Mouse (Mus musculus): ENCODE results near the gene Pik3ip1. TPM values are rescaled to one million over a fixed set of nuclear protein-coding genes. Genes with fewer than 3 reads are reported as not detected.

The Pik3ip1 gene
- polyA plus RNA-seq, 2 experiments, result 0.42 to 0.79 TPM

GRCm38 (mm10) chr11:3310789-3311585 lies 19.2 kb upstream of the Pik3ip1 start:
- ATAC-seq (ENCODE audit: insufficient read depth) (peak; percentile 27; the same call in 1 of the 2 replicates), DNase-seq (ENCODE audit: low read depth in 3 of 3, low spot score in 3 of 3) (no peak)
- 34% methylated on average over 10 of the region's 10 CpGs for WGBS (ENCODE audit: insufficient replicate concordance)
- Histone ChIP-seq H3K9ac (replicated peaks) (no peak overlapping the region), H3K9me3 (ENCODE audit: control insufficient read depth, low read length) (no peaks in the 10 kb centered on the region), H3K36me3 (replicated peaks; ENCODE audit: control insufficient read depth, insufficient read depth, low read depth) (peaks cover 30% of the 10 kb centered on the region), H3K27me3 (ENCODE audit: control insufficient read depth, insufficient read depth, low read length) (no peaks in the 10 kb centered on the region), H3K4me3 (ENCODE audit: insufficient read depth in 1 of 2, low read depth in 2 of 2, low read length in 2 of 2) (no peak overlapping the region), H3K4me1 (replicated peaks; ENCODE audit: control insufficient read depth in 2 of 2, insufficient read depth in 2 of 2, low read length in 1 of 2) (peaks cover 4 to 24% of the 10 kb centered on the region in 2 experiments; a peak in 2 of 4 replicates), H3K27ac (no peak overlapping the region), H3K4me2 (ENCODE audit: low read depth) (no peak overlapping the region)
- TF ChIP-seq EP300 (IDR thresholded peaks at IDR 0.05; ENCODE audit: low read depth) (no peak), CTCF (IDR thresholded peaks at IDR 0.05; ENCODE audit: low read depth) (no peak)

GRCm38 (mm10) chr11:3311586-3312347 lies 18.4 kb upstream of the Pik3ip1 start:
- Histone ChIP-seq H3K9ac (replicated peaks) (no peak overlapping the region), H3K4me3 (ENCODE audit: insufficient read depth in 1 of 2, low read depth in 2 of 2, low read length in 2 of 2) (no peak overlapping the region), H3K27ac (no peak overlapping the region), H3K4me1 (replicated peaks; ENCODE audit: control insufficient read depth in 2 of 2, insufficient read depth in 2 of 2, low read length in 1 of 2) (peaks cover 4 to 24% of the 10 kb centered on the region in 2 experiments; a peak in 2 of 4 replicates), H3K9me3 (ENCODE audit: control insufficient read depth, low read length) (no peaks in the 10 kb centered on the region), H3K4me2 (ENCODE audit: low read depth) (no peak overlapping the region), H3K27me3 (ENCODE audit: control insufficient read depth, insufficient read depth, low read length) (no peaks in the 10 kb centered on the region), H3K36me3 (replicated peaks; ENCODE audit: control insufficient read depth, insufficient read depth, low read depth) (peaks cover 28% of the 10 kb centered on the region)
- no peak for TF ChIP-seq CTCF (IDR thresholded peaks at IDR 0.05; ENCODE audit: low read depth)
- 51% methylated on average over 9 of the region's 10 CpGs for WGBS (ENCODE audit: insufficient replicate concordance)
- no peak for ATAC-seq (ENCODE audit: insufficient read depth)
- DNase-seq (ENCODE audit: low read depth in 3 of 3, low spot score in 3 of 3), result no peak

DNA sequence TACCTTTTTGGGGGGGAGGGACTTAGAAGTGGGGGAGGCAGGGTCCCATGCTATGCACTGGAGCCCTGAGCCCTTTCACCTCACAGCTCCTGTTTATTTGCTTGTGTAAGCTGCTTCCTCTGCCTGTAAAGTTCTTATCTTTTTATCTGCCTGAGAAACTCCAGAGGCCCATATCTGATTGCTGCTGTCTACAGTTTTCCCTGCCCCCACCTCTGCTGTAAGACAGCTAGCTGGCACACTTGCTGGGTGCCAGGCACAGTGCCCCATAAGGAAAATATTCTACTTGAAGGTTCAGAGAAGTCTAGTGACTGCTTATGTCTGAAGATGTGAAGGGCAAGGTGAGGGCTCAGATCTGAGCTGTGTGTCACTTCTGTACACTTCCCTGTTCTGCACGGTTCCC lies 16.9 kb upstream of the Pik3ip1 start:
- no peak for DNase-seq (ENCODE audit: low read depth in 3 of 3, low spot score in 3 of 3)
- TF ChIP-seq EP300 (IDR thresholded peaks at IDR 0.05; ENCODE audit: low read depth), result no peak
- TF ChIP-seq CTCF (IDR thresholded peaks at IDR 0.05; ENCODE audit: low read depth), result no peak
- Histone ChIP-seq H3K27me3 (ENCODE audit: control insufficient read depth, insufficient read depth, low read length) (no peaks in the 10 kb centered on the region), H3K4me1 (replicated peaks; ENCODE audit: control insufficient read depth in 2 of 2, insufficient read depth in 2 of 2, low read length in 1 of 2) (peaks cover 4 to 24% of the 10 kb centered on the region in 2 experiments; a peak in 2 of 4 replicates), H3K27ac (no peak overlapping the region), H3K36me3 (replicated peaks; ENCODE audit: control insufficient read depth, insufficient read depth, low read depth) (peaks cover 20% of the 10 kb centered on the region), H3K4me3 (ENCODE audit: insufficient read depth in 1 of 2, low read depth in 2 of 2, low read length in 2 of 2) (no peak overlapping the region), H3K9me3 (ENCODE audit: control insufficient read depth, low read length) (no peaks in the 10 kb centered on the region), H3K9ac (replicated peaks) (no peak overlapping the region), H3K4me2 (ENCODE audit: low read depth) (no peak overlapping the region)
- 34% methylated on average over 1 of the region's 1 CpGs for WGBS (ENCODE audit: insufficient replicate concordance)
- ATAC-seq (ENCODE audit: insufficient read depth), result no peak

DNA sequence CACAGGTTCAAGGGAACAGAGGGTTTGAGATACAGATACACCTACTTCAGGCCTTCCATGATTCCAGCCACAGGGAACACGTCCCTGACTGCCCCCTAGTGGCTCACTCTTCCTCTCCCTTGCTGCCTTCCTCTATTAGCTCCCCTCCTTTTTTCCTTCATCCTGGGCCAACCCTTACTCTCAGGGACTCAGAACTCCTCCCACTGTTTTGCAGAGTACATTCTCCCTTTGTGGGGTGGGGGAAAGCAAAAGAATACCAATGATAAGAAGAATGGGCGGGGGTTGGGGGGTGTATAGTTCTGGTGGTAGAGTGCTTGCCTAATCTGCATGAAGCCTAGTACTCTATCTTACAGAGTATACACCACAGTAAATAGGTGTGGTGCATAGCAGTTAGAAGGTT lies 16.1 kb upstream of the Pik3ip1 start:
- H3K9me3 ChIP-seq (ENCODE audit: control insufficient read depth, low read length), result no peaks in the 10 kb centered on the region
- TF ChIP-seq EP300 (IDR thresholded peaks at IDR 0.05; ENCODE audit: low read depth) (no peak), CTCF (IDR thresholded peaks at IDR 0.05; ENCODE audit: low read depth) (peak; percentile 86)
- DNase-seq (ENCODE audit: low read depth in 3 of 3, low spot score in 3 of 3) (peak in 1 of 3 experiments; percentile 43), ATAC-seq (ENCODE audit: insufficient read depth) (peak; percentile 70)
- no peak overlapping the region for H3K4me2 ChIP-seq (ENCODE audit: low read depth)
- H3K27me3 ChIP-seq (ENCODE audit: control insufficient read depth, insufficient read depth, low read length), result no peaks in the 10 kb centered on the region
- WGBS (ENCODE audit: insufficient replicate concordance), result 7% methylated on average over 2 of the region's 2 CpGs
- no peak overlapping the region for H3K9ac ChIP-seq (replicated peaks)
- no peak overlapping the region for H3K4me3 ChIP-seq (ENCODE audit: insufficient read depth in 1 of 2, low read depth in 2 of 2, low read length in 2 of 2)
- no peak overlapping the region for H3K27ac ChIP-seq
- H3K36me3 ChIP-seq (replicated peaks; ENCODE audit: control insufficient read depth, insufficient read depth, low read depth), result peaks cover 12% of the 10 kb centered on the region
- peaks cover 4 to 24% of the 10 kb centered on the region in 2 experiments; a peak in 2 of 4 replicates for H3K4me1 ChIP-seq (replicated peaks; ENCODE audit: control insufficient read depth in 2 of 2, insufficient read depth in 2 of 2, low read length in 1 of 2)

- Histone ChIP-seq H3K36me3 (replicated peaks; ENCODE audit: control insufficient read depth, insufficient read depth, low read depth) (no peaks in the 10 kb centered on the region), H3K9me3 (ENCODE audit: control insufficient read depth, low read length) (no peaks in the 10 kb centered on the region), H3K9ac (replicated peaks) (no peak overlapping the region), H3K4me1 (replicated peaks; ENCODE audit: control insufficient read depth in 2 of 2, insufficient read depth in 2 of 2, low read length in 1 of 2) (peaks cover 0 to 6% of the 10 kb centered on the region in 2 experiments; a peak in 2 of 4 replicates), H3K4me3 (ENCODE audit: insufficient read depth in 1 of 2, low read depth in 2 of 2, low read length in 2 of 2) (no peak overlapping the region), H3K27ac (no peak overlapping the region), H3K4me2 (ENCODE audit: low read depth) (no peak overlapping the region), H3K27me3 (ENCODE audit: control insufficient read depth, insufficient read depth, low read length) (no peaks in the 10 kb centered on the region)
- no peak for TF ChIP-seq EP300 (IDR thresholded peaks at IDR 0.05; ENCODE audit: low read depth)
- no peak for TF ChIP-seq CTCF (IDR thresholded peaks at IDR 0.05; ENCODE audit: low read depth)
- ATAC-seq (ENCODE audit: insufficient read depth) (no peak), DNase-seq (ENCODE audit: low read depth in 3 of 3, low spot score in 3 of 3) (no peak)
- 73% methylated on average over 3 of the region's 3 CpGs for WGBS (ENCODE audit: insufficient replicate concordance)
Observed at GRCm38 (mm10) chr11:3318286-3318685, 11.9 kb upstream of the Pik3ip1 start.
